Mouse (Mus musculus) hematopoietic stem cell, adult 5-6 weeks (primary cell): ENCODE data around the gene Vmn1r107. TPM values are rescaled to one million over a fixed set of nuclear protein-coding genes. Genes with fewer than 3 reads are reported as not detected.
"Not testable (repeated sequence)": the region's sequence is repeated elsewhere in the genome, so short reads cannot be mapped to it uniquely, and the experiment has no call there.

Experiments
- ATAC-seq, 2 experiments: fragments of 125-278 bp in 1 of 2; replicated peaks in 1 of 2; 2 replicates each; pipeline ENCODE4 v1.8.0; 2016 to 2017; ENCODE audit warnings: inconsistent platforms in 2 of 2, mild to moderate bottlenecking in 2 of 2, moderate number of reproducible peaks in 2 of 2, low read depth in 1 of 2, moderate TSS enrichment in 1 of 2; ENCODE audit not compliant: low FRiP score in 2 of 2, poor library complexity in 2 of 2, severe bottlenecking in 2 of 2, insufficient read depth in 1 of 2, low TSS enrichment in 1 of 2
- total RNA-seq: library from RNA; stranded (forward); fragments of 172-1452, 232-1000 nt; gene quantifications from 2 replicates; pipeline ENCODE4 v1.2.3, GENCODE M21; 2017

The Vmn1r107 gene
- total RNA-seq: not detected in 2 replicates

GRCm38 (mm10) chr7:20668618-20669017 lies at the start of gene Vmn1r107:
TSS of gene Vmn1r107 (plus strand) at chr7:20668918.
- ATAC-seq: not testable (repeated sequence)

- ATAC-seq: not testable (repeated sequence)
Observed at GRCm38 (mm10) chr7:20703116-20703515, 34.4 kb downstream of the Vmn1r107 start, which contains the start of gene Vmn1r111. TSS of gene Vmn1r111 (minus strand) at chr7:20703216.

Other genes with a start within 250 kb of the Vmn1r107 start
- gene Vmn1r101, start 226.3 kb upstream of the Vmn1r107 start, total RNA-seq: not detected in 2 replicates
- not detected in 2 replicates for gene Gm10670, start 194.0 kb upstream of the Vmn1r107 start, total RNA-seq
- not detected in 2 replicates for gene Vmn1r103, start 158.4 kb upstream of the Vmn1r107 start, total RNA-seq
- not detected in 2 replicates for gene Vmn1r104, start 135.1 kb upstream of the Vmn1r107 start, total RNA-seq
- not detected in 2 replicates for gene Gm5726, start 123.2 kb upstream of the Vmn1r107 start, total RNA-seq
- not detected in 2 replicates for gene Gm4141, start 92.7 kb upstream of the Vmn1r107 start, total RNA-seq
- not detected in 2 replicates for gene Gm4513, start 69.9 kb upstream of the Vmn1r107 start, total RNA-seq
- not detected in 2 replicates for gene Vmn1r111, start 34.3 kb downstream of the Vmn1r107 start, total RNA-seq
- not detected in 2 replicates for gene Gm10668, start 61.7 kb downstream of the Vmn1r107 start, total RNA-seq
- not detected in 2 replicates for gene Vmn1r112, start 102.3 kb downstream of the Vmn1r107 start, total RNA-seq
- not detected in 2 replicates for gene Vmn1r113, start 118.4 kb downstream of the Vmn1r107 start, total RNA-seq
- gene Vmn1r114, start 143.3 kb downstream of the Vmn1r107 start, total RNA-seq: not detected in 2 replicates
- gene Vmn1r115, start 176.1 kb downstream of the Vmn1r107 start, total RNA-seq: not detected in 2 replicates
- gene Vmn1r116, start 203.3 kb downstream of the Vmn1r107 start, total RNA-seq: not detected in 2 replicates
- gene Vmn1r117, start 215.2 kb downstream of the Vmn1r107 start, total RNA-seq: not detected in 2 replicates
- not detected in 2 replicates for gene Vmn1r118, start 243.4 kb downstream of the Vmn1r107 start, total RNA-seq